8 mouse cellular contexts compared by ENCODE assay signal in the genomic region with DNA sequence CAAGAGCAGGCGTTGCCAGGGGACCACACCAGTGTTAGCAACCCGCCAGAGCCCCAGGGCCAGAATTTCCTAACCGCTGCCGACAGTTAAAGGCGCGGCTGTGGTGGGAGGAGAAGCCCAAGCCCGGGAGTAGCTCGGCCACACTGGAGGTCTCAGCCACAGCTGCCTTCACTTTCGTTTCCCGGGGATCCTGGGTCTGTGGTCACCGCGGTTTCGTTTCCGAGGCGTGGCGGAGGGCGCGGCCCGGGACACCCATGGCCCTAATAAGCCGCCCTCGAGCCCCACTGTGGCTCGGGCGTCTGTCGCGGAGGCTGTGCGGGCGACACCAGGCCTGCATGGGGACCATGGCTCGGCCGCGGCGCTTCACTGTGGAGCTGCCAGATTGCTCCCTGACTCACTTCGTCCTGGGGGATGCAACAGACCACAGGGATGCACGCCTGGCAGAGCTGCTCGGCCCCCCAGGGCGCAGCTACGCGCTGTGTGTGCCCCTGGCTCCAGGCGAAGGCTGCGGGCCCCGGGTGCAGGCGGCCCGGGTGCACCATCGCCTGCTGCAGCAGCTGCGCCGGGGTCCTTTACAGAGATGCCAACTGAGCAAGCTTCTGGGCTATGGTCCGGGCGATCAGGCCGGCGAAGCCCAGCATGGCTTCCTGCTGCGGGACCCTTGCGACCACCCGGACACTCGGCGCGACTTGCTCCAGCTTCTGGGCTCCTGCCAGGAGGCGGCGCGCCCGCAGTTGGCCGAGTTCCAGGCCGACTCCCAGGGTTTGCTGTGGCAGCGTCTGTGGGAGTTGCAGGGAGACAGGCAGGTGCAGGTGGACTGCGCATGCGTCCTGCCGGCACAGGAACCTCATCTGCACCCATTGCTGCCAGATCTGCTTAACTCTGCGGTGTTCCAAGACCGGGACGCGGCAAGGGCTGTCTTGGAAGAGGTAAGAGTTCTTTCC. TPM values are rescaled to one million over a fixed set of nuclear protein-coding genes. Genes with fewer than 3 reads are reported as not detected.
DNase-seq lines count a peak whose midpoint lies in the region; ATAC-seq lines count a peak whose summit lies in the region.

A gene (plus strand): TSS at position 107 of the 944 bp plus-strand sequence.

- intact Hi-C loops in left cerebral cortex, postnatal 14 days (cut with DNase I), result no loop called here

- H3K27ac ChIP-seq in intestine, embryonic 15.5 days, result peak within 1 kb of the TSS; percentile 71

- peak within 1 kb of the TSS; percentile 75 for H3K4me3 ChIP-seq in intestine, embryonic 15.5 days (replicated peaks)

- no peaks in the 10 kb centered on the region for H3K36me3 ChIP-seq in intestine, embryonic 15.5 days

- under 1% methylated on average over 69 of the region's 69 CpGs for WGBS in intestine, embryonic 15.5 days

- H3K4me1 ChIP-seq in intestine, embryonic 15.5 days (replicated peaks), result peaks cover 4% of the 10 kb centered on the region; the same call in 1 of the 2 replicates

- peak; percentile 79 to 92 for DNase-seq in adrenal gland, adult 18-20 months (ENCODE audit: low spot score in 2 of 2)
- DNase-seq in embryo, embryonic 11 days, result peak; percentile 79
- DNase-seq in gastrocnemius, postnatal 25 days, result peak; percentile 80
- DNase-seq in left cerebral cortex, postnatal 14 days (ENCODE audit: low spot score in 2 of 2), result peak; percentile 91
- DNase-seq in right cerebral cortex, postnatal 14 days, result peak; percentile 89
- DNase-seq in urinary bladder, postnatal 25 days (ENCODE audit: low spot score), result peak; percentile 70

- peak; percentile 87 for ATAC-seq in intestine, embryonic 15.5 days
- peak; percentile 71 for ATAC-seq in megakaryocyte-erythroid progenitor cell, adult 5-6 weeks (replicated peaks; ENCODE audit: low FRiP score, low TSS enrichment, poor library complexity, severe bottlenecking)

- H3K27me3 ChIP-seq in intestine, embryonic 15.5 days (replicated peaks), result no peaks in the 10 kb centered on the region

- no peaks in the 10 kb centered on the region for H3K9me3 ChIP-seq in intestine, embryonic 15.5 days

- peak within 1 kb of the TSS; percentile 78 for H3K9ac ChIP-seq in intestine, embryonic 15.5 days

- H3K4me2 ChIP-seq in intestine, embryonic 15.5 days (replicated peaks), result peak within 1 kb of the TSS; percentile 98

RNA-seq across cellular contexts. Expression of the gene that starts here (rescaled TPM):
- total RNA-seq in adrenal gland, adult 18-20 months (2021), result 10 to 100 TPM; 10.2 to 17.1 TPM
- total RNA-seq in gastrocnemius, postnatal 25 days (2021), result 1 to 10 TPM; 1.7 to 1.9 TPM
- polyA plus RNA-seq in intestine, embryonic 15.5 days (2015; fragmentation: Nextera tagmentation; extraction: Ambion mirVana), result 4.6 and 5.6 TPM in 2 replicates
- 10 to 100 TPM; 23.2 to 24.1 TPM for total RNA-seq in left cerebral cortex, postnatal 14 days (2021)
- 27.8 and 37.9 TPM in 2 replicates for total RNA-seq in megakaryocyte-erythroid progenitor cell, adult 5-6 weeks (2014; fragmentation: Nextera tagmentation)
- total RNA-seq in megakaryocyte-erythroid progenitor cell, adult 5-6 weeks (2017), result 22.0 and 22.7 TPM in 2 replicates

Comparison
In these comparisons a context has a peak if more than half of its experiments do, and no peak if none do; other contexts are left out.
1. Peak in every context shown above with its lines: DNase-seq, ATAC-seq, H3K4me3 ChIP-seq and H3K27ac ChIP-seq.